Mouse (Mus musculus): ENCODE measurements around the gene Scn5a. TPM values are rescaled to one million over a fixed set of nuclear protein-coding genes. Genes with fewer than 3 reads are reported as not detected.

Gene Scn5a
- polyA plus RNA-seq, 1 experiment from 2014 or later, result not detected

- H3K36me3 ChIP-seq (ENCODE audit: inconsistent target), result no peaks in the 10 kb centered on the region; the same call in 1 of the 2 replicates
- H3K79me2 ChIP-seq (ENCODE audit: inconsistent target), result no peaks in the 10 kb centered on the region
- no peak overlapping the region for H3K27ac ChIP-seq
- no peak overlapping the region for H3K4me3 ChIP-seq (ENCODE audit: inconsistent target)
- 34% methylated on average over 2 of the region's 2 CpGs for WGBS (ENCODE audit: missing documents)
Measured at GRCm38 (mm10) chr9:119435855-119436254, 143.0 kb downstream of the Scn5a start.

Other genes with a start within 250 kb of the Scn5a start
- 27.8 to 102 TPM (median 60.2 TPM) in 3 replicates for gene Acaa1a, start 239.3 kb downstream of the Scn5a start, polyA plus RNA-seq (2018)
- 43.1 to 84.4 TPM (median 77.6 TPM) in 3 replicates for gene Myd88, start 237.6 kb downstream of the Scn5a start, polyA plus RNA-seq (2018)
- 3.0 to 5.5 TPM (median 3.1 TPM) in 3 replicates for gene Xylb, start 221.6 kb downstream of the Scn5a start, polyA plus RNA-seq (2018)
- gene Slc22a14, start 213.5 kb downstream of the Scn5a start, polyA plus RNA-seq (2018), result not detected in 3 replicates
- gene Acvr2b, start 176.9 kb downstream of the Scn5a start, polyA plus RNA-seq (2018), result 0.65 to 1.7 TPM (median 0.74 TPM) in 3 replicates
- 2.6 to 6.0 TPM (median 4.0 TPM) in 3 replicates for gene Exog, start 134.1 kb downstream of the Scn5a start, polyA plus RNA-seq (2018)
- gene Scn10a, start 140.3 kb upstream of the Scn5a start, polyA plus RNA-seq (2018), result not detected in 3 replicates
- not detected in 3 replicates for gene Scn11a, start 246.4 kb upstream of the Scn5a start, polyA plus RNA-seq (2018)

All from macrophage (primary cell).